Mouse (Mus musculus): ENCODE measurements around the gene Pgap3. TPM values are rescaled to one million over a fixed set of nuclear protein-coding genes. Genes with fewer than 3 reads are reported as not detected.

Gene Pgap3
- 4.9 and 5.2 TPM in 2 replicates for polyA plus RNA-seq (2015; fragmentation: Nextera tagmentation; extraction: Ambion mirVana)

GRCm38 (mm10) chr11:98400161-98400726, at the start of gene Pgap3:
Pgap3 (minus strand) TSS chr11:98400490.

GRCm38 (mm10) chr11:98446213-98446561, 45.9 kb upstream of the Pgap3 start, which contains the start of gene Grb7:
Grb7 (plus strand) TSS chr11:98446394.

DNA sequence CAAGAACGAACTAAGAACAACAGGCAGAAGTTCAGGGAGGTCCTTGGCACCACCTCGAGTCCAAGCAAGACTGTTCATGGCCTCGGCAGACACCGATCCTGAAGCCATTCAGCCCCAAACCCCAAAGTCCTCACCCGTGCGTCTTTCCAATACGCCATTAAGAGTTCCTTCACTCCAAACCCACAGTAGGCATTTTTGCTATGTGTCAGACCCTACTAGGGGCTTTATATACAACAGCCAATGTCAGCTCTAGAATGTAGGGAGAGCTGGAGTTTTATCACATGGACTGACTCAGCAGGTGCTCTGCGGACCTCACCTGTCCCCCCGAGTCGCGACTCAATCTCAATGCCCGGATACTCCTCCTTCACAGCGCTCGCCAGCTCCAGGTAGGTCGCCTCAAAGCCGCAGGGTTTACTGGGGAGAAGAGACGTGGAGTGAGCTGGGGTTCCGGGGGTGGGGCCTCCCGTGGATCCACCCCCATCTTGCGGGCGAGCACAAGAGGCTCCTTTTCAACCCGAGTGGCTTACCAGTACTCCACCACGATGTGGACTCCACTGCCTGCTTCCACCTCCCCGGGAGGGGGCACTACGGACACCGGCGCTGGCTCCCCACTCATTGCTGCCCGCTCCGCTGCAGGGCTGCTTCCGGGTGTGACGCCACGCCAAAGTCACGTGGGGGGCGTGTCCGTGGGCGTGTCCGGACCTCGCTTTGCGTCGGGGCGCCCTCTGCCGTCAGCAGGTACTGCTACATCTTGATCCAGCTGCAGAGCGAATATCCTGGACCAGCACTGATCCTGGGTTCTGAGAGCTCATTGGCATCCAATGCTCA, 38.3 kb upstream of the Pgap3 start, which contains the start of gene Mien1:
Gene Mien1 (minus strand): TSS at position 661 of the 828 bp plus-strand sequence.

DNA sequence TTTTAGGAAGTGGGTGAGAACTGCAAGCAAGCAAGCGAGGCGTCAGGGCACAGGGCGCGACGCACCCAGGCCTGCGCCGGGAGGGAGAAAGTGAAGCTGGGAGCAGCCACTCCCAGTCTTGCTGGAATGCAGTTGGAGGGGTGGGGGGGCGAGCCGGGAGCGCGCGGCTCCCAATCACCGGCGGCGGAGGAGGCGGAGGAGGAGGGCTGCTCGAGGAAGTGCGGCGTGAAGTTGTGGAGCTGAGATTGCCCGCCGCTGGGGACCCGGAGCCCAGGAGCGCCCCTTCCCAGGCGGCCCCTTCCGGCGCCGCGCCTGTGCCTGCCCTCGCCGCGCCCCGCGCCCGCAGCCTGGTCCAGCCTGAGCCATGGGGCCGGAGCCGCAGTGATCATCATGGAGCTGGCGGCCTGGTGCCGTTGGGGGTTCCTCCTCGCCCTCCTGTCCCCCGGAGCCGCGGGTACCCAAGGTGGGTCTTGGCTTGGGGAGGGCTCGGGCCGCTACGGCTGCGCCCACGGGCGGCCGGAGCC, 12.0 kb upstream of the Pgap3 start, which contains the start of gene Erbb2:
Gene Erbb2 (plus strand): TSS at position 198 of the 524 bp plus-strand sequence.

GRCm38 (mm10) chr11:98385638-98386585, 14.4 kb downstream of the Pgap3 start, which contains the start of gene Pnmt:
Pnmt (plus strand) TSS chr11:98386450.

GRCm38 (mm10) chr11:98383261-98384030, 16.8 kb downstream of the Pgap3 start, which contains the start of gene Tcap:
Tcap (plus strand) TSS chr11:98383811.

GRCm38 (mm10) chr11:98358161-98359083, 41.9 kb downstream of the Pgap3 start, which contains the start of gene Stard3:
Stard3 (plus strand) TSS chr11:98358368.

GRCm38 (mm10) chr11:98348083-98348961, 52.0 kb downstream of the Pgap3 start, which contains the start of gene Ppp1r1b:
Ppp1r1b (plus strand) TSS chr11:98348404.

Other genes with a start within 250 kb of the Pgap3 start
- 25.0 and 28.0 TPM in 2 replicates for gene Med1, start 207.2 kb downstream of the Pgap3 start, polyA plus RNA-seq (2015; fragmentation: Nextera tagmentation; extraction: Ambion mirVana)
- gene Cdk12, start 197.4 kb downstream of the Pgap3 start, polyA plus RNA-seq (2015; fragmentation: Nextera tagmentation; extraction: Ambion mirVana), result 4.1 and 4.5 TPM in 2 replicates
- not detected in 2 replicates for gene Neurod2, start 70.8 kb downstream of the Pgap3 start, polyA plus RNA-seq (2015; fragmentation: Nextera tagmentation; extraction: Ambion mirVana)
- gene Ppp1r1b, start 52.1 kb downstream of the Pgap3 start, polyA plus RNA-seq (2015; fragmentation: Nextera tagmentation; extraction: Ambion mirVana), result 0.11 TPM in 1 of 2 replicates, not detected in the other
- 14.5 and 18.6 TPM in 2 replicates for gene Stard3, start 42.1 kb downstream of the Pgap3 start, polyA plus RNA-seq (2015; fragmentation: Nextera tagmentation; extraction: Ambion mirVana)
- 0.17 TPM in 1 of 2 replicates, not detected in the other for gene Tcap, start 16.7 kb downstream of the Pgap3 start, polyA plus RNA-seq (2015; fragmentation: Nextera tagmentation; extraction: Ambion mirVana)
- not detected in 2 replicates for gene Pnmt, start 14.0 kb downstream of the Pgap3 start, polyA plus RNA-seq (2015; fragmentation: Nextera tagmentation; extraction: Ambion mirVana)
- gene Erbb2, start 12.0 kb upstream of the Pgap3 start, polyA plus RNA-seq (2015; fragmentation: Nextera tagmentation; extraction: Ambion mirVana), result 19.6 and 20.7 TPM in 2 replicates
- gene Mien1, start 38.5 kb upstream of the Pgap3 start, polyA plus RNA-seq (2015; fragmentation: Nextera tagmentation; extraction: Ambion mirVana), result 68.4 and 69.1 TPM in 2 replicates
- gene Grb7, start 45.9 kb upstream of the Pgap3 start, polyA plus RNA-seq (2015; fragmentation: Nextera tagmentation; extraction: Ambion mirVana), result 18.8 and 21.9 TPM in 2 replicates
- 2.3 and 2.8 TPM in 2 replicates for gene Ikzf3, start 145.5 kb upstream of the Pgap3 start, polyA plus RNA-seq (2015; fragmentation: Nextera tagmentation; extraction: Ambion mirVana)
- gene Zpbp2, start 150.6 kb upstream of the Pgap3 start, polyA plus RNA-seq (2015; fragmentation: Nextera tagmentation; extraction: Ambion mirVana), result 0.16 and 0.56 TPM in 2 replicates
- gene Ormdl3, start 186.9 kb upstream of the Pgap3 start, polyA plus RNA-seq (2015; fragmentation: Nextera tagmentation; extraction: Ambion mirVana), result 49.1 and 50.2 TPM in 2 replicates
- not detected in 2 replicates for gene Lrrc3c, start 197.8 kb upstream of the Pgap3 start, polyA plus RNA-seq (2015; fragmentation: Nextera tagmentation; extraction: Ambion mirVana)
- gene Gm12355, start 225.2 kb upstream of the Pgap3 start, polyA plus RNA-seq (2015; fragmentation: Nextera tagmentation; extraction: Ambion mirVana), result 0.51 and 0.59 TPM in 2 replicates
- gene Gsdma3, start 225.9 kb upstream of the Pgap3 start, polyA plus RNA-seq (2015; fragmentation: Nextera tagmentation; extraction: Ambion mirVana), result not detected in 2 replicates
- not detected in 2 replicates for gene Gsdma2, start 246.3 kb upstream of the Pgap3 start, polyA plus RNA-seq (2015; fragmentation: Nextera tagmentation; extraction: Ambion mirVana)

Data from urinary bladder, postnatal 0 days (tissue).